Mouse (Mus musculus) kidney, postnatal 0 days (tissue): ENCODE measurements at regions not wholly inside any gene's neighbourhood (a gene's known extent, or its start where the extent isn't known, plus 50 kb on each side); places are given as distances from the start of the nearest gene placed in this dataset.

Experiments
- ATAC-seq: fragments of 200-750 bp; cut with Nextera tagmentation; replicated peaks from 2 replicates; pipeline ENCODE4 v1.8.0; 2017; ENCODE audit warnings: low read depth, moderate number of reproducible peaks, moderate TSS enrichment, moderate library complexity; ENCODE audit not compliant: low FRiP score
- DNase-seq: peaks from one replicate; pipeline ENCODE4 v3.0.0-alpha.2; 2016; ENCODE audit warnings: low spot score
- H3K27ac ChIP-seq: fragments of 300-500 bp; sonication (generic); 2 replicates; pipeline ENCODE4 v1.5.1; 2014; ENCODE audit warnings: mild to moderate bottlenecking
- H3K27me3 ChIP-seq: fragments of 300-500 bp; sonication (generic); 2 replicates; pipeline ENCODE4 v1.6.1; 2014; ENCODE audit warnings: low read length, mixed read lengths; ENCODE audit not compliant: insufficient read depth
- H3K36me3 ChIP-seq: fragments of 300-500 bp; sonication (generic); 2 replicates; pipeline ENCODE4 v1.6.1; 2014; ENCODE audit warnings: low read length, mixed read lengths; ENCODE audit not compliant: insufficient read depth
- H3K4me1 ChIP-seq: fragments of 300-500 bp; sonication (generic); replicated peaks from 2 replicates; pipeline ENCODE4 v1.6.1; 2014; ENCODE audit warnings: antibody characterized with exemption, low read length, mixed read lengths; ENCODE audit not compliant: insufficient read depth
- H3K4me2 ChIP-seq: fragments of 300-500 bp; sonication (generic); 2 replicates; pipeline ENCODE4 v1.6.1; 2014; ENCODE audit warnings: mild to moderate bottlenecking, low read length, moderate library complexity, mixed read lengths
- H3K4me3 ChIP-seq: fragments of 300-500 bp; sonication (generic); replicated peaks from 2 replicates; pipeline ENCODE4 v1.5.1; 2014; ENCODE audit warnings: low read depth, low read length
- H3K9ac ChIP-seq: fragments of 300-500 bp; sonication (generic); 2 replicates; pipeline ENCODE4 v1.6.1; 2014; ENCODE audit warnings: low read depth, low read length
- H3K9me3 ChIP-seq: fragments of 300-500 bp; sonication (generic); replicated peaks from 2 replicates; pipeline ENCODE4 v1.6.1; 2016; ENCODE audit warnings: low read length, inconsistent platforms, mixed read lengths
- CTCF ChIP-seq: IDR thresholded peaks from 2 replicates; pipeline ENCODE4 v1.5.1; 2016; ENCODE audit warnings: antibody characterized with exemption, low read depth, mild to moderate bottlenecking, moderate library complexity
- WGBS: fragments of 180-500 bp; shearing (Covaris S2); extraction: QIAGEN DNeasy Blood & Tissue Kit; methylation state at CpG from one replicate; pipeline ENCODE4 v1.1.7; 2014; 5-methylcytosine and 5-hydroxymethylcytosine counted together

GRCm38 (mm10) chr12:96239642-96240041 is 547.6 kb downstream of the Flrt2 start:
- Histone ChIP-seq H3K36me3 (no peaks in the 10 kb centered on the region), H3K4me1 (no peaks in the 10 kb centered on the region), H3K9ac (no peak overlapping the region), H3K27me3 (no peaks in the 10 kb centered on the region), H3K9me3 (no peaks in the 10 kb centered on the region), H3K27ac (no peak overlapping the region), H3K4me3 (no peak overlapping the region), H3K4me2 (no peak overlapping the region)
- TF ChIP-seq CTCF = no peak
- ATAC-seq = no peak
- no peak for DNase-seq
- 32% methylated on average over 2 of the region's 2 CpGs for WGBS

DNA sequence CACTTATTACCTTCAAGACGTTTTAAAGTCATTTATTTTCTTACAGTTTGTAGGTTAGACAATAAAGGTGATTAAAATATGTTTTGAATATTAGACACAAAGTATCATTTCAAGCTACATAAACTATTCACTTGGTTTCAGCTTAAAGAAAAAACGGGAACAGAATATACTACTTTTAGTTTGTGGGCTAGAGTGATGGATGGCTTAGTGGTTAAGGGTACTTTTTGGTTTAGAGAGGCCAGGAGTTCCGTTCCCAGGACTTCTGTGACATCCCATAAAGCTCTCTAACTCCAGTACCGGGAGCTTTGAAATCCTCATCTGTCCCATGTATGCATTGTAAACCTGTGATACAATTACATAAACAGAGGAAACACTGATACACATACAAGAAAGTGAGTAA is 570.0 kb downstream of the Flrt2 start:
- 51% methylated on average over 4 of the region's 4 CpGs for WGBS
- no peak for TF ChIP-seq CTCF
- Histone ChIP-seq H3K4me1 (no peaks in the 10 kb centered on the region), H3K4me3 (no peak overlapping the region), H3K4me2 (no peak overlapping the region), H3K36me3 (no peaks in the 10 kb centered on the region), H3K27ac (no peak overlapping the region), H3K9ac (no peak overlapping the region), H3K9me3 (no peaks in the 10 kb centered on the region), H3K27me3 (no peaks in the 10 kb centered on the region)
- DNase-seq = no peak
- no peak for ATAC-seq

DNA sequence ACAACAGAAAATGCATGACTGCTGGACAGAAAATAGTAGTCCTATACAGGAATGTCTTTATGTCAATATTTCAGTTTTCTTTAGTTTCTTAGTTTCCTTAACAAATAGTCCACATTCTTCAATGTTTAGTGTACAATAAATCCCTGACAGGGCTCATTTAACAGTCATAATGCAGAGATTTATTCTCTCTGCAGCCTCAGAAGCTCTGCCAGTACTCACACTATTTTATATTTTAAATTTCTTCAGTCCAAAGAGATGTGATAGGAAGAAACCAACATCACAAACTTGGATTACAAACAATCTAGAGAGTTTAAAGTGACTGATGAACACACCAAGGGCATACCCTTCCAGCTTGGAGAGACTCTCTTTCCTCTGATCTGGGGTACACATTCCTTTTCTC is 583.9 kb downstream of the Flrt2 start:
- no peak overlapping the region for H3K4me2 ChIP-seq
- peak; percentile 64 for DNase-seq
- no peak overlapping the region for H3K4me3 ChIP-seq
- no peaks in the 10 kb centered on the region for H3K36me3 ChIP-seq
- no peaks in the 10 kb centered on the region for H3K4me1 ChIP-seq
- no peak for TF ChIP-seq CTCF
- no peak overlapping the region for H3K27ac ChIP-seq
- H3K9me3 ChIP-seq = no peaks in the 10 kb centered on the region
- ATAC-seq = no peak
- H3K9ac ChIP-seq = no peak overlapping the region
- no peaks in the 10 kb centered on the region for H3K27me3 ChIP-seq

GRCm38 (mm10) chr12:96311137-96311536 is 619.1 kb downstream of the Flrt2 start:
- WGBS = 4% methylated on average over 2 of the region's 2 CpGs
- TF ChIP-seq CTCF = peak; percentile 84
- Histone ChIP-seq H3K36me3 (no peaks in the 10 kb centered on the region), H3K9me3 (no peaks in the 10 kb centered on the region), H3K4me2 (no peak overlapping the region), H3K4me1 (no peaks in the 10 kb centered on the region), H3K27ac (no peak overlapping the region), H3K4me3 (no peak overlapping the region), H3K9ac (no peak overlapping the region), H3K27me3 (no peaks in the 10 kb centered on the region)
- peak; percentile 59 for DNase-seq
- ATAC-seq = no peak

GRCm38 (mm10) chr12:96323061-96323786 is 631.2 kb downstream of the Flrt2 start:
- Histone ChIP-seq H3K4me1 (no peaks in the 10 kb centered on the region), H3K27me3 (no peaks in the 10 kb centered on the region), H3K4me3 (no peak overlapping the region), H3K27ac (no peak overlapping the region), H3K9me3 (no peaks in the 10 kb centered on the region), H3K9ac (no peak overlapping the region), H3K36me3 (no peaks in the 10 kb centered on the region), H3K4me2 (no peak overlapping the region)
- DNase-seq (peak; percentile 72), ATAC-seq (no peak)
- WGBS = 58% methylated on average over 10 of the region's 10 CpGs
- TF ChIP-seq CTCF = no peak

DNA sequence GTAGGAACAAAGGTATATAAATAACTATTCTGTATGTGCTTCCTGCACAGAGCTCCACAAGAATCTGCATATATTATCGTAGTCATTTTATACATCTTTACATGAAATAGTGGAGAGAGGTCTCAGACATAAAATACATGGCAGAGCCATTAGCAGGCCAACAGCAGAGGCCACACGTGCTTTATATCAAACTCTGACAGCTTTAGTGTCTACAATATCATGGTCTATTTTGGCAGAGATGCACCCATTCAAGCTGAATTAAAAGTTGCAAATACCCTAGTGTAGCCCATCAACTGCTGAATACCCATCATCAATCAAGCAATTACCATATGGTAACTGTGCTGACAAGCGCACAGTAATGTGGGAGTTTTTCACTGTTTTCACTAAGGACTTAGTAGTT is 659.1 kb downstream of the Flrt2 start:
- H3K4me1 ChIP-seq = no peaks in the 10 kb centered on the region
- H3K4me3 ChIP-seq = no peak overlapping the region
- no peaks in the 10 kb centered on the region for H3K9me3 ChIP-seq
- H3K4me2 ChIP-seq = no peak overlapping the region
- WGBS = 43% methylated on average over 3 of the region's 3 CpGs
- no peak for TF ChIP-seq CTCF
- H3K9ac ChIP-seq = no peak overlapping the region
- DNase-seq (peak; percentile 82), ATAC-seq (peak; percentile 54; the same call in 1 of the 2 replicates)
- no peaks in the 10 kb centered on the region for H3K36me3 ChIP-seq
- no peaks in the 10 kb centered on the region for H3K27me3 ChIP-seq
- no peak overlapping the region for H3K27ac ChIP-seq

DNA sequence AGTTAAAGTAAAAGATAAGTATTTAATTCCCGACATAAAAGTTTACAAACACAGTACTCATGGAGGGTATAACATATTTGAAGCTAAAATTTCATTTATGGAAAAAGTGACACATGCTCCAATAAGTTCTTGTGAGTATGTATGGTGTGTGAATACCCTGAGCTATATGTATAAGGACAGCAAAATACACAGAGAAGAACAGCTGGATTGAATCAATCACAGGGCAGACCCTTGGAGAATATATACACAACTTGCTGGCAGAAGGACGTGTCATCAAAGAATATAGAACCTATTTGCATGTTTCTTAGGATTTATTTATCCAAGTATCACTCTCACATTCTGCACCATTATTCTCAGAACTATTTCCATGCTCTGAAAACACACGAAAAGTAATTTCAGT is 686.9 kb downstream of the Flrt2 start:
- no peak for DNase-seq
- 69% methylated on average over 3 of the region's 3 CpGs for WGBS
- TF ChIP-seq CTCF = no peak

More for the DNA sequence above, 686.9 kb downstream of the Flrt2 start:
- Histone ChIP-seq H3K36me3 (no peaks in the 10 kb centered on the region), H3K4me2 (no peak overlapping the region), H3K9ac (no peak overlapping the region), H3K9me3 (no peaks in the 10 kb centered on the region), H3K4me1 (no peaks in the 10 kb centered on the region), H3K27me3 (no peaks in the 10 kb centered on the region), H3K4me3 (no peak overlapping the region), H3K27ac (no peak overlapping the region)
- ATAC-seq = no peak
